Mouse (Mus musculus) heart, postnatal 0 days (tissue): ENCODE data around the gene Icosl. TPM values are rescaled to one million over a fixed set of nuclear protein-coding genes. Genes with fewer than 3 reads are reported as not detected.
"Not testable (repeated sequence)": the region's sequence is repeated elsewhere in the genome, so short reads cannot be mapped to it uniquely, and the experiment has no call there.

Experiments used
- ATAC-seq: fragments of 200-750 bp; cut with Nextera tagmentation; 2 replicates; pipeline ENCODE4 v1.8.0; 2017; ENCODE audit warnings: low read depth, moderate number of reproducible peaks, moderate library complexity; ENCODE audit not compliant: insufficient read depth
- DNase-seq: peaks from one replicate; pipeline ENCODE4 v3.0.0-alpha.2; 2016; ENCODE audit warnings: low spot score
- H3K27ac ChIP-seq: fragments of 300-500 bp; sonication (generic); 2 replicates; pipeline ENCODE4 v1.5.1; 2014; ENCODE audit warnings: low read depth, mild to moderate bottlenecking
- H3K27me3 ChIP-seq: fragments of 300-500 bp; sonication (generic); 2 replicates; pipeline ENCODE4 v1.6.1; 2014; ENCODE audit warnings: low read length, mixed read lengths; ENCODE audit not compliant: control insufficient read depth, insufficient read depth
- H3K36me3 ChIP-seq: fragments of 300-500 bp; sonication (generic); replicated peaks from 2 replicates; pipeline ENCODE4 v1.6.1; 2014; ENCODE audit warnings: low read length, mixed read lengths; ENCODE audit not compliant: control insufficient read depth, insufficient read depth
- H3K4me1 ChIP-seq: fragments of 300-500 bp; sonication (generic); 2 replicates; pipeline ENCODE4 v1.6.1; 2014; ENCODE audit warnings: antibody characterized with exemption; ENCODE audit not compliant: control insufficient read depth, insufficient read depth
- H3K4me2 ChIP-seq: fragments of 300-500 bp; sonication (generic); 2 replicates; pipeline ENCODE4 v1.6.1; 2014; ENCODE audit warnings: low read depth, mild to moderate bottlenecking, low read length, moderate library complexity
- H3K4me3 ChIP-seq: fragments of 300-500 bp; sonication (generic); 2 replicates; pipeline ENCODE4 v1.5.1; 2014; ENCODE audit warnings: low read depth, low read length
- H3K9ac ChIP-seq: fragments of 300-500 bp; sonication (generic); replicated peaks from 2 replicates; pipeline ENCODE4 v1.6.1; 2014; ENCODE audit warnings: low read depth, low read length, mixed read lengths
- H3K9me3 ChIP-seq: fragments of 300-500 bp; sonication (generic); replicated peaks from 2 replicates; pipeline ENCODE4 v1.6.1; 2016; ENCODE audit warnings: low read length; ENCODE audit not compliant: control insufficient read depth
- CTCF ChIP-seq: IDR thresholded peaks from 2 replicates; pipeline ENCODE4 v1.5.1; 2016; ENCODE audit warnings: antibody characterized with exemption, control low read depth, low read depth
- EP300 ChIP-seq: IDR thresholded peaks from 2 replicates; pipeline ENCODE4 v1.6.1; 2016; ENCODE audit warnings: antibody characterized with exemption, low read depth
- WGBS: fragments of 180-500 bp; shearing (Covaris S2); extraction: QIAGEN DNeasy Blood & Tissue Kit; methylation state at CpG from one replicate; pipeline ENCODE4 v1.1.7; 2014; 5-methylcytosine and 5-hydroxymethylcytosine counted together
- polyA plus RNA-seq: library from polyadenylated mRNA; unstranded; fragments of >200 nt; fragmentation: Nextera tagmentation; extraction: Ambion mirVana; gene quantifications from 2 replicates; pipeline ENCODE4 v1.2.1, GENCODE M21; 2015
- total RNA-seq: library from RNA; depleted of rRNA; stranded (reverse); fragments of >200 nt; gene quantifications from 2 replicates; pipeline ENCODE4 v1.2.3, GENCODE M21; 2014; ENCODE audit warnings: low replicate concordance

Icosl gene
- total and polyA plus RNA-seq, 2 experiments from 2014 or later = 1.9 to 7.4 TPM

GRCm38 (mm10) chr10:78105548-78105947 lies 36.4 kb downstream of the Icosl start:
- H3K27ac ChIP-seq = no peak overlapping the region
- H3K9me3 ChIP-seq = no peaks in the 10 kb centered on the region; the same call in 1 of the 2 replicates
- H3K27me3 ChIP-seq = no peaks in the 10 kb centered on the region
- no peaks in the 10 kb centered on the region for H3K4me1 ChIP-seq
- H3K4me3 ChIP-seq = no peak overlapping the region
- 69% methylated on average over 12 of the region's 12 CpGs for WGBS
- H3K36me3 ChIP-seq = no peaks in the 10 kb centered on the region
- no peak for ATAC-seq
- no peak overlapping the region for H3K9ac ChIP-seq
- no peak for TF ChIP-seq EP300
- no peak for TF ChIP-seq CTCF
- no peak overlapping the region for H3K4me2 ChIP-seq
- DNase-seq = no peak

- DNase-seq (no peak), ATAC-seq (no peak)
- Histone ChIP-seq H3K36me3 (no peaks in the 10 kb centered on the region), H3K9me3 (0 out of 2 replicates have a peak, but pooled peaks cover 3% of the 10 kb centered on the region), H3K9ac (no peak overlapping the region), H3K4me3 (no peak overlapping the region), H3K4me2 (no peak overlapping the region), H3K27me3 (no peaks in the 10 kb centered on the region), H3K27ac (no peak overlapping the region), H3K4me1 (no peaks in the 10 kb centered on the region)
- 86% methylated on average over 4 of the region's 4 CpGs for WGBS
- TF ChIP-seq EP300 (no peak), CTCF (no peak)
Measured at GRCm38 (mm10) chr10:78114521-78115092, 45.5 kb downstream of the Icosl start.

- H3K9ac ChIP-seq = no peak overlapping the region
- TF ChIP-seq EP300 (no peak), CTCF (no peak)
- ATAC-seq (no peak), DNase-seq (no peak)
- no peak overlapping the region for H3K27ac ChIP-seq
- no peaks in the 10 kb centered on the region for H3K36me3 ChIP-seq
- 0 out of 2 replicates have a peak, but pooled peaks cover 3% of the 10 kb centered on the region for H3K9me3 ChIP-seq
- H3K27me3 ChIP-seq = no peaks in the 10 kb centered on the region
- H3K4me1 ChIP-seq = no peaks in the 10 kb centered on the region
- no peak overlapping the region for H3K4me2 ChIP-seq
- no peak overlapping the region for H3K4me3 ChIP-seq
- 63% methylated on average over 2 of the region's 2 CpGs for WGBS
Measured at GRCm38 (mm10) chr10:78115153-78115552, 46.1 kb downstream of the Icosl start.

GRCm38 (mm10) chr10:78119422-78119821 lies 50.3 kb downstream of the Icosl start:
- Histone ChIP-seq H3K27me3 (no peaks in the 10 kb centered on the region), H3K27ac (no peak overlapping the region), H3K4me2 (no peak overlapping the region), H3K4me3 (no peak overlapping the region), H3K36me3 (no peaks in the 10 kb centered on the region), H3K9me3 (0 out of 2 replicates have a peak, but pooled peaks cover 3% of the 10 kb centered on the region), H3K9ac (no peak overlapping the region), H3K4me1 (no peaks in the 10 kb centered on the region)
- ATAC-seq (no peak), DNase-seq (no peak)
- TF ChIP-seq EP300 (no peak), CTCF (no peak)
- 85% methylated on average over 4 of the region's 4 CpGs for WGBS

- not testable (repeated sequence) for ATAC-seq, H3K4me3 ChIP-seq, H3K27ac ChIP-seq, H3K9ac ChIP-seq, H3K27me3 ChIP-seq, DNase-seq, H3K4me1 ChIP-seq, H3K4me2 ChIP-seq, H3K9me3 ChIP-seq, H3K36me3 ChIP-seq
- 24% methylated on average over 6 of the region's 6 CpGs for WGBS
Measured at GRCm38 (mm10) chr10:78124137-78124536, 55.0 kb downstream of the Icosl start.

GRCm38 (mm10) chr10:78125061-78125460 lies 56.0 kb downstream of the Icosl start:
- not testable (repeated sequence) for ATAC-seq, H3K27ac ChIP-seq, H3K4me2 ChIP-seq, H3K36me3 ChIP-seq, DNase-seq, H3K4me3 ChIP-seq, H3K9ac ChIP-seq, H3K9me3 ChIP-seq, H3K27me3 ChIP-seq, H3K4me1 ChIP-seq
- WGBS = 49% methylated on average over 8 of the region's 8 CpGs
